Comparison of ENCODE assay signal across 15 mouse cellular contexts in the genomic region with DNA sequence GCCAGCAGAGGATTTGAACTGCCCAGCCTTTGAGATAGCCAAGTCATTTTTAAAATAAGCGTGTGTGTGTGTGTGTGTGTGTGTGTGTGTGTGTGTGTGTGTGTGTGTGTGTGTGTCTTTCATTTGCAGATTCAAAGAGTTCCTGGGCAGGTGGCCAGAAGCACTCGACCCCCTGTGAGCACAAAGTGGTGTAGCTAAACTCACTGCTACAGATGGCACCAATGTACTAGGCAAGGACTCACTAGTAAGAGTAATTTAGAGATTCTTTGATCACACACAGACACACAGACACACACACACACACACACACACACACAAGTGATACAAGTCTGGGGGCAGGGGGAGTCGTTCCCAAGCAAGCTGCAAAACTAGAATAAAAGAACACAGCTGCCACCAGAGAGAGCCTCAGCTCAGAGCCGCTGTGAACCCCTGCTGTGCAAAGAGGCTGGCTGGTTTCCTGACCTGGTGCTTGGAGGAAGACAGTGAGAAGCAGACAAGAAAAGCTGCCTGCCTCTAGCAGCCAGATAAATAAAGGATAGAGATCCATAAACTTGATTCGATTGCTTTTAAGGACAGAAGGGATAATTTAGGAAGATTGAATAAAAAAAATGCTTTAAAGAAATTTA. TPM values are rescaled to one million over a fixed set of nuclear protein-coding genes. Genes with fewer than 3 reads are reported as not detected.
DNase-seq lines count a peak whose midpoint lies in the region; ATAC-seq and TF ChIP-seq lines count a peak whose summit lies in the region.
"Had no signal": no experiment of that assay in that cellular context is flagged by ENCODE, and none has a peak within 500 bp of the region (broad histone marks: within the 10 kb centered on the region; RNA-seq: fewer than 3 reads in every experiment).

No protein-coding gene starts in this region.

- DNase-seq in lung, embryonic 14.5 days, result peak; percentile 35
- DNase-seq in lung, postnatal 0 days (ENCODE audit: low spot score), result no peak
- peak; percentile 25 for DNase-seq in Muller cell, postnatal 12 days (ENCODE audit: inconsistent ontology term)
- DNase-seq in forebrain, postnatal 0 days, result peak; percentile 25
- no peak for DNase-seq in urinary bladder, adult 18-20 months (ENCODE audit: low spot score in 2 of 2)
- no peak for DNase-seq in layer of hippocampus, adult 9-10 months (ENCODE audit: low spot score)
- DNase-seq: adrenal gland, postnatal 25 days; gastrocnemius, postnatal 14 days had no signal

- H3K4me1 ChIP-seq in forebrain, embryonic 12.5 days, result 0 out of 2 replicates have a peak, but pooled peaks cover 5% of the 10 kb centered on the region
- no peaks in the 10 kb centered on the region for H3K4me1 ChIP-seq in forebrain, embryonic 13.5 days
- no peaks in the 10 kb centered on the region for H3K4me1 ChIP-seq in lung, embryonic 14.5 days (ENCODE audit: insufficient read depth)
- H3K4me1 ChIP-seq in lung, postnatal 0 days (ENCODE audit: insufficient read depth, low read depth, low read length), result no peaks in the 10 kb centered on the region
- no peaks in the 10 kb centered on the region for H3K4me1 ChIP-seq in forebrain, postnatal 0 days (ENCODE audit: insufficient read depth)
- H3K4me1 ChIP-seq: embryonic facial prominence, embryonic 10.5 days; heart, embryonic 15.5 days; limb, embryonic 15.5 days had no signal

- 28% methylated on average over 5 of the region's 5 CpGs for WGBS in forebrain, embryonic 12.5 days
- 23% methylated on average over 5 of the region's 5 CpGs for WGBS in forebrain, embryonic 13.5 days
- WGBS in lung, embryonic 14.5 days, result 38% methylated on average over 5 of the region's 5 CpGs
- WGBS in lung, postnatal 0 days, result 27% methylated on average over 5 of the region's 5 CpGs
- 17% methylated on average over 5 of the region's 5 CpGs for WGBS in forebrain, postnatal 0 days

- H3K9ac ChIP-seq in forebrain, embryonic 12.5 days, result no peak overlapping the region
- no peak overlapping the region for H3K9ac ChIP-seq in forebrain, embryonic 13.5 days
- H3K9ac ChIP-seq in lung, embryonic 14.5 days, result no peak overlapping the region
- H3K9ac ChIP-seq in lung, postnatal 0 days (replicated peaks; ENCODE audit: low read depth), result no peak overlapping the region
- no peak overlapping the region for H3K9ac ChIP-seq in forebrain, postnatal 0 days
- H3K9ac ChIP-seq: heart, embryonic 15.5 days; limb, embryonic 15.5 days had no signal

- H3K4me3 ChIP-seq in forebrain, embryonic 12.5 days (replicated peaks), result no peak overlapping the region
- H3K4me3 ChIP-seq in forebrain, embryonic 13.5 days, result no peak overlapping the region
- no peak overlapping the region for H3K4me3 ChIP-seq in lung, embryonic 14.5 days (ENCODE audit: low read depth, low read length)
- H3K4me3 ChIP-seq in lung, postnatal 0 days (ENCODE audit: low read depth, low read length), result no peak overlapping the region
- no peak overlapping the region for H3K4me3 ChIP-seq in forebrain, postnatal 0 days (ENCODE audit: low read depth, low read length)
- H3K4me3 ChIP-seq: embryonic facial prominence, embryonic 10.5 days; heart, embryonic 15.5 days; limb, embryonic 15.5 days had no signal

- no peaks in the 10 kb centered on the region for H3K36me3 ChIP-seq in forebrain, embryonic 12.5 days (replicated peaks)
- H3K36me3 ChIP-seq in forebrain, embryonic 13.5 days (ENCODE audit: poor library complexity, severe bottlenecking), result no peaks in the 10 kb centered on the region
- no peaks in the 10 kb centered on the region for H3K36me3 ChIP-seq in lung, embryonic 14.5 days (ENCODE audit: insufficient read depth)
- no peaks in the 10 kb centered on the region for H3K36me3 ChIP-seq in lung, postnatal 0 days (ENCODE audit: insufficient read depth, low read length)
- H3K36me3 ChIP-seq in forebrain, postnatal 0 days (ENCODE audit: insufficient read depth), result no peaks in the 10 kb centered on the region
- H3K36me3 ChIP-seq: embryonic facial prominence, embryonic 10.5 days; heart, embryonic 15.5 days; limb, embryonic 15.5 days had no signal

- TF ChIP-seq CTCF in lung, embryonic 14.5 days (IDR thresholded peaks at IDR 0.05; ENCODE audit: low read depth), result no peak
- no peak for TF ChIP-seq CTCF in lung, postnatal 0 days (IDR thresholded peaks at IDR 0.05)
- TF ChIP-seq CTCF in forebrain, postnatal 0 days (IDR thresholded peaks at IDR 0.05; ENCODE audit: low read depth), result no peak

- H3K27me3 ChIP-seq in forebrain, embryonic 12.5 days, result no peaks in the 10 kb centered on the region
- no peaks in the 10 kb centered on the region for H3K27me3 ChIP-seq in forebrain, embryonic 13.5 days
- H3K27me3 ChIP-seq in lung, embryonic 14.5 days (ENCODE audit: insufficient read depth, low read length), result no peaks in the 10 kb centered on the region
- H3K27me3 ChIP-seq in lung, postnatal 0 days (replicated peaks; ENCODE audit: insufficient read depth, low read length), result no peaks in the 10 kb centered on the region
- no peaks in the 10 kb centered on the region for H3K27me3 ChIP-seq in forebrain, postnatal 0 days (ENCODE audit: insufficient read depth, low read length)
- H3K27me3 ChIP-seq: heart, embryonic 15.5 days; limb, embryonic 15.5 days; Patski had no signal

- H3K27ac ChIP-seq in forebrain, embryonic 12.5 days, result no peak overlapping the region
- no peak overlapping the region for H3K27ac ChIP-seq in forebrain, embryonic 13.5 days
- no peak overlapping the region for H3K27ac ChIP-seq in lung, embryonic 14.5 days (ENCODE audit: low read depth)
- H3K27ac ChIP-seq in lung, postnatal 0 days (ENCODE audit: low read length), result no peak overlapping the region
- no peak overlapping the region for H3K27ac ChIP-seq in forebrain, postnatal 0 days (ENCODE audit: low read depth, low read length)
- H3K27ac ChIP-seq: embryonic facial prominence, embryonic 10.5 days; heart, embryonic 15.5 days; limb, embryonic 15.5 days had no signal

- ATAC-seq in forebrain, embryonic 12.5 days (ENCODE audit: low FRiP score), result peak; percentile 39; the same call in 1 of the 2 replicates
- ATAC-seq in forebrain, embryonic 13.5 days, result no peak
- ATAC-seq in lung, embryonic 14.5 days (ENCODE audit: insufficient read depth), result no peak
- ATAC-seq in lung, postnatal 0 days, result no peak
- ATAC-seq in forebrain, postnatal 0 days, result no peak; the same call in 1 of the 2 replicates
- ATAC-seq: inflammation-experienced regulatory T-cells, adult 6 months; Patski had no signal

- no peaks in the 10 kb centered on the region for H3K9me3 ChIP-seq in forebrain, embryonic 12.5 days
- no peaks in the 10 kb centered on the region for H3K9me3 ChIP-seq in forebrain, embryonic 13.5 days (replicated peaks)
- no peaks in the 10 kb centered on the region for H3K9me3 ChIP-seq in lung, embryonic 14.5 days (ENCODE audit: low read depth, low read length)
- no peaks in the 10 kb centered on the region for H3K9me3 ChIP-seq in lung, postnatal 0 days (ENCODE audit: low read length)
- H3K9me3 ChIP-seq in forebrain, postnatal 0 days (ENCODE audit: low read length), result no peaks in the 10 kb centered on the region
- H3K9me3 ChIP-seq: embryonic facial prominence, embryonic 10.5 days; limb, embryonic 15.5 days had no signal

- TF ChIP-seq EP300 in lung, postnatal 0 days (IDR thresholded peaks at IDR 0.05), result no peak

- H3K4me2 ChIP-seq in forebrain, embryonic 12.5 days, result no peak overlapping the region
- no peak overlapping the region for H3K4me2 ChIP-seq in forebrain, embryonic 13.5 days
- no peak overlapping the region for H3K4me2 ChIP-seq in lung, embryonic 14.5 days
- no peak overlapping the region for H3K4me2 ChIP-seq in lung, postnatal 0 days (replicated peaks; ENCODE audit: low read depth, low read length)
- H3K4me2 ChIP-seq in forebrain, postnatal 0 days (ENCODE audit: low read depth), result no peak overlapping the region
- H3K4me2 ChIP-seq: heart, embryonic 15.5 days; limb, embryonic 15.5 days had no signal

RNA-seq across cellular contexts. Expression of a gene that starts 19.3 kb away (rescaled TPM):
- polyA plus RNA-seq in forebrain, embryonic 12.5 days (2016; fragmentation: Nextera tagmentation; extraction: Ambion mirVana), result 2.1 and 2.6 TPM in 2 replicates
- 0.89 and 1.7 TPM in 2 replicates for polyA plus RNA-seq in forebrain, embryonic 13.5 days (2015; fragmentation: Nextera tagmentation; extraction: Ambion mirVana)
- 11.1 and 13.0 TPM in 2 replicates for polyA plus RNA-seq in lung, embryonic 14.5 days (2014; fragmentation: Nextera tagmentation; extraction: Ambion mirVana)
- polyA plus RNA-seq in lung, postnatal 0 days (2015; fragmentation: Nextera tagmentation; extraction: Ambion mirVana), result 5.1 and 5.5 TPM in 2 replicates
- total RNA-seq in forebrain, postnatal 0 days (2014; rRNA removed), result 2.4 and 3.1 TPM in 2 replicates
- polyA plus RNA-seq in forebrain, postnatal 0 days (2015; fragmentation: Nextera tagmentation; extraction: Ambion mirVana), result 0.73 and 1.0 TPM in 2 replicates
- polyA plus RNA-seq: inflammation-experienced regulatory T-cells, adult 6 months had no signal

RNA-seq across cellular contexts. Expression of a gene that starts 26.4 kb away (rescaled TPM):
- polyA plus RNA-seq in forebrain, embryonic 12.5 days (2016; fragmentation: Nextera tagmentation; extraction: Ambion mirVana), result 11.3 and 11.8 TPM in 2 replicates
- 6.4 and 6.9 TPM in 2 replicates for polyA plus RNA-seq in forebrain, embryonic 13.5 days (2015; fragmentation: Nextera tagmentation; extraction: Ambion mirVana)
- 12.1 and 14.5 TPM in 2 replicates for polyA plus RNA-seq in lung, embryonic 14.5 days (2014; fragmentation: Nextera tagmentation; extraction: Ambion mirVana)
- polyA plus RNA-seq in lung, postnatal 0 days (2015; fragmentation: Nextera tagmentation; extraction: Ambion mirVana), result 2.3 and 2.8 TPM in 2 replicates
- total RNA-seq in forebrain, postnatal 0 days (2014; rRNA removed), result 15.7 and 19.2 TPM in 2 replicates
- 1.6 and 2.6 TPM in 2 replicates for polyA plus RNA-seq in forebrain, postnatal 0 days (2015; fragmentation: Nextera tagmentation; extraction: Ambion mirVana)

Comparison
In these comparisons a context has a peak if more than half of its experiments do, and no peak if none do; other contexts are left out.
1. DNase-seq: peak in lung, embryonic 14.5 days (single experiment), Muller cell, postnatal 12 days (single experiment) and forebrain, postnatal 0 days (single experiment); none in lung, postnatal 0 days (single experiment), urinary bladder, adult 18-20 months (0 of 2) and layer of hippocampus, adult 9-10 months (single experiment).